Mouse (Mus musculus): ENCODE measurements around the gene Apbb2. TPM values are rescaled to one million over a fixed set of nuclear protein-coding genes. Genes with fewer than 3 reads are reported as not detected.

Apbb2 gene
- total and polyA plus RNA-seq, 3 experiments, result 26.7 to 40.0 (median 39.9) TPM

DNA sequence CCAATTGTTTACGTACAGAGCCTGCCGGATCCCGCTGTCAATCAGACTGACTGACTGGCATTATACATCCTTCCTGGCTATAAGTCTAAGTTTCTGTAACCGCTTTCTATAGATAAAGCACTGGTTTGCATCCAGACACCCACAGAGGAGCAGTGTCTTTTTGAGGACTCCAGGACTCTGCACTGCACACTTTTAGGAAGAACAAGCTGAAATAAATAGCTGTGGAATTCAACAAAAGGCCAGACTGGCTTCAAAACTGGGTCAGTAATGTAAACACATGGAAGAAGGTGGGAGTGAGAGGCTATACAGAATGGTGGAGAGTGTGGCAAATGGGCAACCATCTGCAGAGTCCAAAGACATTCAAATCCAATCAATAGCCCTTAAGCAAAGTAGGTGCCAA lies 218.0 kb downstream of the Apbb2 start:
- Histone ChIP-seq H3K27me3 (ENCODE audit: control insufficient read depth, insufficient read depth, low read length) (no peaks in the 10 kb centered on the region), H3K4me1 (ENCODE audit: control insufficient read depth, insufficient read depth, low read length) (peaks cover 16% of the 10 kb centered on the region), H3K4me3 (no peak overlapping the region), H3K9ac (ENCODE audit: low read depth, low read length) (no peak overlapping the region), H3K27ac (no peak overlapping the region; the same call in 1 of the 2 replicates), H3K79me2 (replicated peaks; ENCODE audit: control insufficient read depth, insufficient read depth, low read length) (no peaks in the 10 kb centered on the region), H3K36me3 (ENCODE audit: control insufficient read depth, insufficient read depth, low read length) (peaks cover 26% of the 10 kb centered on the region)
- intact Hi-C loops (cut with DNase I), result no loop called here
- TF ChIP-seq POLR2A (IDR thresholded peaks at IDR 0.05; ENCODE audit: insufficient read depth, low read depth, low read length) (no peak), CTCF (IDR thresholded peaks at IDR 0.05) (no peak), EP300 (IDR thresholded peaks at IDR 0.05; ENCODE audit: insufficient read depth, low read depth, low read length) (no peak)
- whole genome bisulfite sequencing, result 93% methylated on average over 4 of the region's 4 CpGs
- DNase-seq, result no peak

DNA sequence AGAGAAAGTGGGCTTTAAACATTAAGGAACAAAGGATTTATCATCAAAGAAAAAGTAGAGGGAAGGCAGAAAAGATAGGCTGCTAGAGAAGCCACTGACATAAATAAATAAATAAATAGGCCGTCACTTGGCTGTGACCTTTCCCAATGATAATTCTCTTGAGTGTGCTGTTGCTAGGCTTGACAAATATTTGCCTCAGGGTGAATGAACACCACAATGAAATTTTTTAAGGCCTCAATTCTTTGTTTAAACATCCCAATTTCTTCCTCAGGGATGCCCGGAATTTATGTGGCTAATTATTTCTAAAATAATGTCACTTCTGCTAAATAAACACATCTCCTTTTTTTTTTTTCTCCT lies 219.3 kb downstream of the Apbb2 start:
- H3K27ac ChIP-seq, result peak overlapping the region; percentile 58
- no peaks in the 10 kb centered on the region for H3K27me3 ChIP-seq (ENCODE audit: control insufficient read depth, insufficient read depth, low read length)
- intact Hi-C loops (cut with DNase I), result no loop called here
- 62% methylated on average over 2 of the region's 2 CpGs for WGBS
- peaks cover 26% of the 10 kb centered on the region for H3K36me3 ChIP-seq (ENCODE audit: control insufficient read depth, insufficient read depth, low read length)
- H3K4me1 ChIP-seq (ENCODE audit: control insufficient read depth, insufficient read depth, low read length), result peaks cover 12% of the 10 kb centered on the region
- no peaks in the 10 kb centered on the region for H3K79me2 ChIP-seq (replicated peaks; ENCODE audit: control insufficient read depth, insufficient read depth, low read length)
- TF ChIP-seq EP300 (IDR thresholded peaks at IDR 0.05; ENCODE audit: insufficient read depth, low read depth, low read length) (no peak), CTCF (IDR thresholded peaks at IDR 0.05) (no peak), POLR2A (IDR thresholded peaks at IDR 0.05; ENCODE audit: insufficient read depth, low read depth, low read length) (no peak)
- DNase-seq, result no peak
- H3K9ac ChIP-seq (ENCODE audit: low read depth, low read length), result no peak overlapping the region
- no peak overlapping the region for H3K4me3 ChIP-seq

DNA sequence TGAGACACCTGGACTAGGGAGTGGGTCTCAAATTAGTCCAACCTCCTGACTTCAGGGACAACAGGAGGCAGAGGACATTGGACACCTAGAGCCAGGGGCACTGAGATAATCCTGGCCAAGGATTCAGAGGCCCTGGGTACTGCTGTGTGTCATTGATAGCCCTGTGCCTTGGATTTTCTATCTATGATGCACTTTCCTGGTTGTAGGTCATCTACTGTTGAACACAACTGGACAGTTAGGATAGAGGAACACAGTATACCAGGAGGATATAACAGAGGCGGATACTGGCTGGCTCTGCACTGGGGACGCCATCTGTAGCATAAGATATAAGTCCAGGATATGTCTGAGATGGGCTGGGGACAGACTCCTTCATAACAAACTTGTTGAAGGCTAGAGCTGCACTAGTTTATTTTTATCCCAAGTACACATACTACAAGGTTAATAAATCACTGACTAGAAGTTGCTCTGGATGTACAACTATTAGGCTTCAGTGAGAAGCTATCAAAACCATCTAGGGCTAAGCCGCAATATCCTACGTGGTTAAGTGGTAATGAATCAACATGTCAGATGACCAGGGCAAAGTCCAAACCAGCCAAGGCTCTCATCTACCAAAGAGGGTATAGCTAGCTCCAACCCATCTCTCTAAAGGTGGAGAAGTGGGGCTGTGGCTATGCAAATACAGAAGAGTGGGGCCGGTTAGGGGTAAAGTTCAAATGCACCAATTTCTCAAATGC lies 219.9 kb downstream of the Apbb2 start:
- intact Hi-C loops (cut with DNase I), result no loop called here
- H3K4me3 ChIP-seq, result no peak overlapping the region

DNA sequence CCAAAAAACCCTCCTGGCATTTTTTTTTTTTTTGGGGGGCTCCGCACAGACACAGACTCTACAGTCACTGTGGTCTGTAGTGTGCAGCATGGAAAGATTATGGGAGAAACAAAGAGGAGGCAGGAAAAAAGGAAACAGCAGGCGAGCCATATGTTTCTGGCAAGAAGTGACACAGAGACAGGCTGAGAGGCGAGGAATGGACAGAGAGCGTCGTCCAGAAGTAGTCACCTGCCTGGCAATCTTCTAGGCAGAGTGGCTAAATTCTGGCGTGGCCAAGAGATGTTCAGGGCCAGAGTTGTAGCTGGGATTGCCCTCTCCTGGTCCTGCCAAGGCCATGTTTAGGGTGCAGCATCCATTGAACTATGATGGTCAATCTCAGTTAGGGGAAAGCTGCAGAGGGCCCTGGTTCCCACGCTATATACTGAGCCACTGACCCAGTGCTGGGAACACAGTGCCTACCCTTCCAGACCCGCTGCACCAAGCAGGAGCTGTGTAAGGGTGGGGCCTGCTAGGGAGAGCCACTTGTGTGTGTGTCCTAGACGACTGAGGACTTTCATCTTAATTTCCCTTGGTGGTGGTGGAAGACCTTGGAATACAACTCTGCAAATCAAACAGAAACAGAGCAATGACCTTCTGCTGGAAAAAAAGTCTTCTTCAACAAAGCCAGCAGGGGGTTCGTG lies 224.7 kb downstream of the Apbb2 start:
- Histone ChIP-seq H3K79me2 (replicated peaks; ENCODE audit: control insufficient read depth, insufficient read depth, low read length) (no peaks in the 10 kb centered on the region; the same call in 1 of the 2 replicates), H3K4me3 (no peak overlapping the region), H3K27me3 (ENCODE audit: control insufficient read depth, insufficient read depth, low read length) (no peaks in the 10 kb centered on the region), H3K36me3 (ENCODE audit: control insufficient read depth, insufficient read depth, low read length) (peaks cover 17% of the 10 kb centered on the region), H3K27ac (no peak overlapping the region), H3K4me1 (ENCODE audit: control insufficient read depth, insufficient read depth, low read length) (peaks cover 8% of the 10 kb centered on the region), H3K9ac (ENCODE audit: low read depth, low read length) (no peak overlapping the region)
- TF ChIP-seq EP300 (IDR thresholded peaks at IDR 0.05; ENCODE audit: insufficient read depth, low read depth, low read length), result no peak
- no peak for TF ChIP-seq POLR2A (IDR thresholded peaks at IDR 0.05; ENCODE audit: insufficient read depth, low read depth, low read length)
- TF ChIP-seq CTCF (IDR thresholded peaks at IDR 0.05), result no peak
- WGBS, result 82% methylated on average over 10 of the region's 10 CpGs
- intact Hi-C loops (cut with DNase I), result no loop called here
- no peak for DNase-seq

More for the DNA sequence above, 219.9 kb downstream of the Apbb2 start:
- no peak for TF ChIP-seq POLR2A (IDR thresholded peaks at IDR 0.05; ENCODE audit: insufficient read depth, low read depth, low read length)
- TF ChIP-seq CTCF (IDR thresholded peaks at IDR 0.05), result no peak
- TF ChIP-seq EP300 (IDR thresholded peaks at IDR 0.05; ENCODE audit: insufficient read depth, low read depth, low read length), result no peak
- Histone ChIP-seq H3K4me1 (ENCODE audit: control insufficient read depth, insufficient read depth, low read length) (peaks cover 12% of the 10 kb centered on the region), H3K79me2 (replicated peaks; ENCODE audit: control insufficient read depth, insufficient read depth, low read length) (no peaks in the 10 kb centered on the region), H3K27me3 (ENCODE audit: control insufficient read depth, insufficient read depth, low read length) (no peaks in the 10 kb centered on the region), H3K36me3 (ENCODE audit: control insufficient read depth, insufficient read depth, low read length) (peaks cover 26% of the 10 kb centered on the region), H3K27ac (peak overlapping the region; percentile 58), H3K9ac (ENCODE audit: low read depth, low read length) (no peak overlapping the region)
- 75% methylated on average over 5 of the region's 5 CpGs for WGBS
- DNase-seq, result no peak

DNA sequence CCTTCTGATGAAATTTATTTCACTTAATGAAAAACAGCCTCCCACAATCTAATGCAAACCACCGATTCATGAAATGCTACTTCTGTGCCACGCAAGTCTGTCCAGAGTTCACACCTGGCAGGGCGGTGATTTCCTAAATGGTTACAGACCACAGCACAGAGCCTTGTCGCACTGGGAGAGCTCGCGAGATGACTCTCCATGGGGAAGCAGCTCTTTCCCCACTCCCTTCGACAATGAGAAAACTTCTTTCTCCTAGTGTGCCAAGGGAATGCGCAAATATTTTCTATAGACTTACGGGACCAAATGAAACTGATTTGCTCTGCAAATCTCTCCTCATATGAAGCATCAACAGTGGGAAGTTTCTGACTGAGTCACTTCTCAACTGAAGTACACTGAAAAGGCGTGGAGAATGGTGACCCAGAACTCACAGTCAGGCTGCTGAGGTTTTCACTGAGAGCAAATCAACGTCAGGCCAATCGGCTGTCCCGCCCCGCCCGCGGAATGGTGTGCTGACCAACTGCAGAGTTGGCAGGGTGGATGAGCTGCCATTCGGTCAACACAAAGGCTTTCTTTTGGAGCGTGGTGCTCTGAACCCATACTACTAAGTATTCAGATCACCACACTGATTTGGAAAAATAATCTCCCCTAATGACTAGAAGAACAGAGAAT lies 225.6 kb downstream of the Apbb2 start:
- Histone ChIP-seq H3K9ac (ENCODE audit: low read depth, low read length) (no peak overlapping the region), H3K4me1 (ENCODE audit: control insufficient read depth, insufficient read depth, low read length) (peaks cover 4% of the 10 kb centered on the region), H3K4me3 (no peak overlapping the region), H3K79me2 (replicated peaks; ENCODE audit: control insufficient read depth, insufficient read depth, low read length) (no peaks in the 10 kb centered on the region; the same call in 1 of the 2 replicates), H3K27ac (no peak overlapping the region), H3K36me3 (ENCODE audit: control insufficient read depth, insufficient read depth, low read length) (peaks cover 9% of the 10 kb centered on the region), H3K27me3 (ENCODE audit: control insufficient read depth, insufficient read depth, low read length) (no peaks in the 10 kb centered on the region)
- no peak for DNase-seq
- TF ChIP-seq EP300 (IDR thresholded peaks at IDR 0.05; ENCODE audit: insufficient read depth, low read depth, low read length) (no peak), CTCF (IDR thresholded peaks at IDR 0.05) (no peak), POLR2A (IDR thresholded peaks at IDR 0.05; ENCODE audit: insufficient read depth, low read depth, low read length) (no peak)
- WGBS, result 76% methylated on average over 18 of the region's 18 CpGs
- intact Hi-C loops (cut with DNase I), result no loop called here
